Mouse (Mus musculus): Measurements from ENCODE around the gene Ank3. TPM values are rescaled to one million over a fixed set of nuclear protein-coding genes. Genes with fewer than 3 reads are reported as not detected.
"Not testable (repeated sequence)": the region's sequence is repeated elsewhere in the genome, so short reads cannot be mapped to it uniquely, and the experiment has no call there.

Ank3 gene
- total RNA-seq, 2 experiments from 2014 or later = 525 to 540 TPM

DNA sequence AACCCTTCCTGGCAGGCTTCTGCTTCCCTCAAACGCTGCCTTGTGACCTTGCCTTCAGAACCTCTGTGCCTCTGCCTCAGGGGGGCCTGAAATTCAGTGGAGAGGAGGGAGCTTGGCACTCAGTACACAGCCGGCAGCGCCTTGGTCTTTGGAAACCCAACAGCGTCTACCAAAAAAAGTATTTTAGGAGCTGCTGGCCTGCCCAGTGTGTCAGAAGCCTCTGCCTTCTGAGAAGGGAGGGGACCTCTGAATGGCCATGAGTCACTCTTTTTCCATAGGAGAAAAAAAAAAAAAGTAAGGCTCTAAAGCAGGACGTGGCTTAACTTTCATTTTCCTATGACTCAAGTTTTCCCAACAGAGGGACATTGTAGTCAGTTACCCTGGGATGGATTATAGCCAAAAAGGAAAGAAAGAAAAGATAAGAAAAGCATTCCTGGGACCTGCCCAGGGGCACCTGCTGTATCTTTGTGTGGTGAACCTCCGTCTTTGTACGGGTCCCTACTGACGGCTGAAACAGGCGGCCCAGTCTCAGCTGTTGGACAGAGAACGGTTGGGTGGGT lies 473.7 kb downstream of the Ank3 start:
- DNase-seq (ENCODE audit: extremely low spot score in 1 of 2, low spot score in 2 of 2) = no peak
- intact Hi-C loops (cut with DNase I) = loop anchor here (5.0 kb wide), 1 partner anchor 425 kb away; no protein-coding TSS in a partner anchor

DNA sequence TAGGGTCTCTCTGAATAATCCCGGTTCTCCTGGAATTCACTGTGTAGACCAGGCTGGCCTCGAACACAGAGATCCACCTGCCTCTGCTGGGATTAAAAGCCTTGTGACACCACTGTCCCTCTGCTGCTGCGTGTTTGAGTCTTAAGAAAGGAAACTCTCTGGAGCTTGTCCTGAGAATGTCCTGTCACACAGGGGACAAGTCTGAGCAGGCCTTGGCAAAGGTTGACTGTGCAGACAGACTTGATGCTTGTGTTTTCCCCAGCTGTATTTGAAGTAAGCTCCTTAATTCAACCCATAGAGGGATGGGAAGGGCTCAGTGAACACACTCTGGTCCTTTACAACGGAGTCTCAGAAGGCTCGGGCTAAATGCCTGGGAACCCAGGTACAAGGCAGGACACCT lies 474.3 kb downstream of the Ank3 start:
- intact Hi-C loops (cut with DNase I) = loop anchor here (5.0 kb wide), 1 partner anchor 424 kb away; no protein-coding TSS in a partner anchor
- DNase-seq (ENCODE audit: extremely low spot score in 1 of 2, low spot score in 2 of 2) = no peak

DNA sequence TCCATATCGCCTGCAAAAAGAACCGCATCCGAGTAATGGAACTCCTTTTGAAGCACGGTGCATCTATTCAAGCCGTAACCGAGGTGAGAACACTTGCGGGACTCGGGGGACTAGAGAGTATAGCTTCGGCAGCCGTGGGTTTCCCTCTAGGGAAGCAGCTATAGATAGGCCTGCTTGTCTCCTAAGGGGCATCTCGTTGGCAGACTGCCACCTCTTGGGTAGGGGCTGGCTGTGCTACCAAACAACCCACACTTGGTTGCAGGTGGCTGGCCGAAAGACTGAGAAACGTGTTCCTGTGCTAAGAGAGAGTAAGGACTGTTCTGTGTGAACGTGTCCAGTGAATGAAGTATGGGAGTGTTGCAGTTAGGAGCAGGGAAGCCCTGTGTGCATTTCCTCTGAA lies 476.2 kb downstream of the Ank3 start:
- intact Hi-C loops (cut with DNase I) = loop anchor here (5.0 kb wide), 1 partner anchor 422 kb away; no protein-coding TSS in a partner anchor
- DNase-seq (ENCODE audit: extremely low spot score in 1 of 2, low spot score in 2 of 2) = peak in 1 of 2 experiments; percentile 63

DNA sequence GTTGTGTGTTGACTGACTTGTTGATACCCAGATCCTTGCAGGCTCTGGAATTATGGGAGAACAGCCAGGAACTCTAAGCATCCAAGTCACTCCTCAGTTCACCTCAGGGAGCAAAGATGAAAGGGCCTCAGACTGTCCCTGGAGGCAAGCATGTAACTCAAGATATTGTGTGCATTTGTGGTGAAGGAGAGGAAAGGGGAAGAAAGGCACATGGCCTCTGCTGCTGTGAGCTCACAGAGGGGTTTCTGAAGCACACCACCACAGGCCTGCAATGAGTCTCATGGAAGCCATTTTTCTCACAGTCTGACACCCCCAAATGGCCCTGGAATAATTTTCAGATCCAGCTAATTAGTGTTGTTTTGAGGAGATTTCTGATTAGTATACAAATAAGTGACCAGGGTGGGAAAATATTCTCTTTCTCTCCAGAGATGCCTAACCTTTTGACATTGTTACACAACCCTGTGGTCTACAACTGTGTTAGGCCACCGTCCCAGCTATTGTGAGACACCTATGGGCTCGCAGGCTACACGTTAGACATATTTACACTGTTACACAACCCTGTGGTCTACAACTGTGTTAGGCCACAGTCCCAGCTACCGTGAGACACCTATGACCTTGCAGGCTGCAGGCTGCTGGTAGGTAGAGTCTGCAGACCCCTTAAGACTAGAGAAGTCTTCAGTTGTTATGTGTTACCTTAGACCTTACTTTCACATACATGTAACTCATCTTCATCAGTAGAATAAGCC lies 485.5 kb downstream of the Ank3 start:
- DNase-seq (ENCODE audit: extremely low spot score in 1 of 2, low spot score in 2 of 2) = no peak
- intact Hi-C loops (cut with DNase I) = no loop called here

DNA sequence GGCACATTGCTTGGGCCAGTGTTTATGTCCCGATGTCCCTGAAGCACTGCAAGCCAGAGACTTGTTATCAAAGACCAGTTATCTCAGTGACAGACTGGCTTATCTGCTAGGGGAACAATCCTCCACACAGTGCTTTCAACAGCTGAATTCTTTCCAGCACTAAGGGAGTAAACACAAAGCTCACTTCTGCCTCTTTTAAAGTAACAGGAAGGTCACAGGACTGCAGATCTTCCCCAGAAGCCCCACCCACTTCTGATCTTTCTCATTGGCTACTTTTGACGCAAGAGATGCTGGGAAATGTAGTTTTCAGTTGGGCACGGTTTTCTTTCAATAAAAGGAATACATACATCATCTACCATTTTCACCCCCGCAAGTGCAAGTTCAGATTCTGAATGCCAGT lies 489.8 kb downstream of the Ank3 start:
- peak; percentile 29 to 58 for DNase-seq (ENCODE audit: extremely low spot score in 1 of 2, low spot score in 2 of 2)
- intact Hi-C loops (cut with DNase I) = no loop called here

DNA sequence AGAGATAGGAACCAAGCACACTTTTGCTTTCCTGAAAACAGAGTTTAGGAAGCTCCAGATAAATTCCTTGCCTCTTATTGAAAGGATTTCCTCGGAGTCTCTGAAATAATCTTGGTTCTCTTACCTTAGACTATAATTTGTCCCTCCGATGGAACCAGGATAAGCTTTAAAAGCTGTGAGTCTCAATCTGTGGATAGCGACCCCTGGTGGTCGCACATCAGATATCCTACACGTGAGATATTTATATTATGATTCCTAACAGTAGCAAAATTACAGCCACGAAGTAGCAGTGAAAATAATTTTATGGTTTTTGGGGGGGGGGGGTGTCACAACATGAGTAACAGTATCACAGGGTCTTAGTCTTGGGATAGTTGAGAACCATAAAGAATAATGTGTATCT lies 491.2 kb downstream of the Ank3 start:
- intact Hi-C loops (cut with DNase I) = no loop called here
- DNase-seq (ENCODE audit: extremely low spot score in 1 of 2, low spot score in 2 of 2) = peak in 1 of 2 experiments; percentile 50

DNA sequence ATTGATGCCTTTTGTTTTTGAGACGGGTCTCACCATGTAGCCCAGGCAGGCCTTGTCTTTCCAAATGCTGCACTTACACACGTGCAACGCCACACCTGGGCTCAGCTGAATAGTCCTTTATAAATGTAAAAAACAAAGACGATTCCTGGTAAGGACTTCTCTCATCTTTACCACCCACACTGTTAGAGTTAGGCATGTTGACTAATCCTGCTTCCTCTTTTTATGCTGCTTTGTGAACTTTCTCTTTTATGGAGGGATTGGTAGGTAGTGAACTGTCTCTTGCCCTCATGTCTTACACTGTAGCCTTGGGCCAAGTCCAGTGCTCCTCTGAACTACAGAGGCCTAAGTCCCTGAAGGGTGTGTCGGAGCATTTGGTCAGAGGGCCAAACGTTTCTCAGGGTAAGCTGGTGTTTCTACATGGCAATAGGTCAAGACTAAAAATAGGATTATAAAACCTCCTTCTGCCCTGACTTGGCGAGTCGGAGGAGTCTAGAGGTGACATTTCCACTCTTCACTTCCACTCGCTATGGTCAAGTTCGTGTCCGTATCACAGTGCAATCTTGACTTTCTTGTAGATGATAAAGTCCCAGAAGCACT lies 491.9 kb downstream of the Ank3 start:
- intact Hi-C loops (cut with DNase I) = no loop called here

DNA sequence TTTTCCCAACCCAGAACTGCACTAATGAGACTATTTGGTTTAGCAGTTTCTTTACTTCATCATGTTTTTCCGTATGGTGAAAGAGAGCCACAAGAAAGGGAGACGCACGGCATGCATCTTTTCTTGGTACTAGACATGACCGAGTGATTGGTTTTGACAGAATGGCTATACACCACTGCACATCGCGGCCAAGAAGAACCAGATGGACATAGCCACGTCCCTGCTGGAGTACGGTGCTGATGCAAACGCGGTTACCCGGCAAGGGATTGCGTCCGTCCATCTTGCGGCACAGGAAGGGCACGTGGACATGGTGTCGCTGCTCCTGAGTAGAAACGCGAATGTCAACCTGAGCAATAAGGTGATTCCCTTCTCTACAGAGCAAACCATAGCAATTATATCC lies 493.6 kb downstream of the Ank3 start:
- no peak for DNase-seq (ENCODE audit: extremely low spot score in 1 of 2, low spot score in 2 of 2)
- intact Hi-C loops (cut with DNase I) = no loop called here

More for the DNA sequence above, 491.9 kb downstream of the Ank3 start:
- DNase-seq (ENCODE audit: extremely low spot score in 1 of 2, low spot score in 2 of 2) = no peak

DNA sequence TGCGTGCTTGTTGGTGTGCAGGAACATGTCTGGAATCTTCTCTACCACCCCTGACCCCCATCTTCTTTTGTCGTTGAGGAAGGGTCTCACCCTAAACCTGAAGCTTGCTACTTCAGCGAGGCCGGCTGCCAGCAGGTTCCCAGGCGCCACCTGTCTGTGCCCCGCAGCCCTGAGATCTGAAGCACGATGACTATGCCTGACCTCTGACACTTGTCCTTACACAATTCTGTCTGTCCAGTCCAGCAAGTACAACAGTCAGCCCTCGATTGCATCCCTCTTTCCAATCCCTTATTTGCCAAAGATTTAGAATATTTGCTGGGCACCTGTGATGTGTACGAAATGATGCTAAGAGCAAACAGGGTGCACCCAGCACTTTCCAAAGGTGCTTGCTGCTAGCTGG lies 497.0 kb downstream of the Ank3 start:
- intact Hi-C loops (cut with DNase I) = no loop called here
- DNase-seq (ENCODE audit: extremely low spot score in 1 of 2, low spot score in 2 of 2) = no peak

DNA sequence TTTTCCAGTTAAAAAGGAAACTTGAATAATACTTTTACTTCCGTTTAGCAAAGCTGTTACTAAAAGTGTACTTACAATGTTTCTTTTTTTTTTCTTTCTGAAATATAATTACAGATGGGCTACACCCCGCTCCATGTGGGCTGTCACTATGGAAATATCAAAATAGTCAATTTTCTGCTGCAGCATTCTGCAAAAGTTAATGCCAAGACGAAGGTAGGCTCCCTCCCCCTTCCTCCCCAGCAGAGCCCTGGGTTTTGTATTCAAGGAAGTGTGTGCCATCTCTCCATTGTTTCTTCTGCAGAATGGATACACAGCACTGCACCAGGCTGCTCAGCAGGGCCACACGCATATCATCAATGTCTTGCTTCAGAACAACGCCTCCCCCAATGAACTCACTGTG lies 499.4 kb downstream of the Ank3 start:
- intact Hi-C loops (cut with DNase I) = no loop called here
- DNase-seq (ENCODE audit: extremely low spot score in 1 of 2, low spot score in 2 of 2) = no peak

DNA sequence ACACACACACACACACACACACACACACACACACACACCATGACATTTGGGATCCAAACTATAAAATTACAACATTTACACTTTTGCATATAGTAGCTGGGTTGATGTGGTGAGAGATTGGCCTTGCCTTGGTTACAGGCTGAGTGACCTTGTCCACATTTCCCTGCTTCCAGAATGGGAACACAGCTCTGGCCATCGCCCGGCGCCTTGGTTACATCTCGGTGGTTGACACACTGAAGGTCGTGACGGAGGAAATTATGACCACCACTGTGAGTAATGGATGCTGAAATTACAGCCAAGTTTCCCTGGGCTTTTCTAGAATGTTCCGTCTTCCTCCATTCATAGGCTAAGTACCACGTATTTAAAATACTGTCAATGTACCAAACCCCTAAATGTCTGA lies 500.2 kb downstream of the Ank3 start:
- intact Hi-C loops (cut with DNase I) = no loop called here
- no peak for DNase-seq (ENCODE audit: extremely low spot score in 1 of 2, low spot score in 2 of 2)

DNA sequence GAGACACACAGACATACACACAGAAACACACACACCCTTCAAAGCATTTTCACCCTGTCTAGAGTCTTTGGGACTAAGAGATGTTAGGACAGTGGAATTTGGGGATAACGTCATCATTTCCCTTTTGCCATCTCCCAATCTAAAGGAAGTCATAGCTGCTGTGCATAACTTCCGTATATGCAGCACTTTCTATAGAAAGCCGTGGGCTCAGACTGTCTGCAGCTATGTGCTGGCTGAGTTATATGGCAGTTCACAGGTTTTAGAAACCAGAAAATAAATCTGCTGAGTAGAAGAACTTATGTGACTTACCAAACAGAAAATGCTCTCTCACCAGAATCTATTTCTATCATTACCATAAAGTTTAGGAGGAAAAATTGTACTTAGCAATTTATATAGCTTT lies 501.2 kb downstream of the Ank3 start:
- no peak for DNase-seq (ENCODE audit: extremely low spot score in 1 of 2, low spot score in 2 of 2)
- intact Hi-C loops (cut with DNase I) = no loop called here

DNA sequence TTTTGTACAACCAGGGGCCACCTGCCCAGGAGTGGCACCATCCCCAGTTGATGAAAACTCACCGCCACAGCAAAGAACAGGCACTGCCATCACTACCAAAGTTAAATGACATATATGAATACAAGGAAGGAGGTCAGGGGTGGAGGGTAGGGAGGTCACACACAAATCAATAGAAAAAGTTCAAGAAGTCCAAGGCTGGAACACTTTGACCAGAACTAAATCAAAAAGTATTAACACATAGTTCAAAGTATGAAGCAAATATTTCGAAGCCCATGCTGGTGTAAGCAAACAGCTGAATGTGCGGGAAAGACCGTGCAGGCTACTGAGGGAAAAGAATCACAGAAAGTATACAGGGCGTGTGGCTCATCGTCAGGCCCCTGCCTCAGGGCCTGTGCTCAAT lies 503.5 kb downstream of the Ank3 start:
- DNase-seq (ENCODE audit: extremely low spot score in 1 of 2, low spot score in 2 of 2) = no peak
- intact Hi-C loops (cut with DNase I) = no loop called here

DNA sequence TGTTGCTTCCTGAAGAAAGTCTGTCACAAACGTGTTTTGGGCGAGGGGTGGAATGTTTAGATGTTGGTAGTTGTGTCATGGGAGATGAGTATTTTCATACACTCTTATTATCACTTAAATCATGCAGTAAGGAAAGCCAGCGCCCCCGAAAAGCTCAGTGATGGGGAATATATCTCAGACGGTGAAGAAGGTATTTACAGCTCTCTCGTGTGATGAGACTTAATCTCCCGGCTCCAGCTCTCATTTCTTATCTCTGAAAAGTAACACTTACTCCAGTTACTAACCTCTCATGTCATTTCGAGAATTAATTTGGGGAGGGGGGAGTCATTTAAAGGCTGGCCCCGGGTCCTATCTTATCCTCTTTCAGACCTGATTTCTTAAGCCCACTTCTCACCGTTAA lies 505.7 kb downstream of the Ank3 start:
- intact Hi-C loops (cut with DNase I) = no loop called here
- no peak for DNase-seq (ENCODE audit: extremely low spot score in 1 of 2, low spot score in 2 of 2)

DNA sequence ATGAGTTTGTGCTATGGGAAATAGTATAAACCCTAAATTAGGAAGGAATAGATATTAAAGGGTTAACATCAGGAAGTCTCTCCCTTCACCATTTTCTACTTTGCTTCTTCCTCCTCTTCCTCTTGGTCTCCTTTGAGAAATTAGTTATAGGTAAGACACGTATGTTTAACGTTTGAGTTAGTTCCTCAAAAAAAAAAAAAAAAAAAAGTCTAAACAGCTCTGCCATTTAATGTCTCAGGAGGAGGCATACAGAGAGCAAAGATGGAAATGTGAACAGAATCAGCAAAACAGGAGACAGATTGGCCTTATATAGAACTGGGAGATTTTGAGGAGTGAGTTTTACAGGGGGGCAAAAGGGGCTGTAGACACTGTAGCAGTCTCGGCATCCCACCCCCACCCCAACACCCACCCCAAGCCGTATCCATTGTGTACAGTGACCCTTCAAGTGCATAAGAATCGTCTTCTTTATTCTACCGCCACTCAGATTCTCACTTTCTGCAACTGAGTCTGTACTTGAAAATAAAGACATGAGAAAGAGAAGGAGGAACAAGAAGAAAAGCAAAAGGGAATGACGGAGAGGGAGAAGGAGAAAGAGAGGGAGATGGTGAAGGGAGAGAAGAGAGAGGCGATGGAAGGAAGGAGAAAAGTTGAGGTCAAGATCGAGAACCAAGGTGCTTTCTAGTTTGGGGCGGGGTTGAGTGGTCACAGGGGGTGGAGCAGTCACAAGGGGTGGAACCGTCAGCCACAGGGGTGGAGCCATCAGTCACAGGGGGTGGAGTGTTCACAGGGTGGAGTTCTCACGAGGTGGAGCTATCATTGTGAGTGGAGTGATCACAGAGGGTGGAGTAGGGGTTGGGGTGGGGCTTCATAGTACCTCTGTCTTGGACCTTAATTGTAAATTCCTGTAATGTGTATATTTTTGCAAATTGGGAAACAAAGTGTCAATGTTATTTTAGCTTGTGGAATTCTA lies 509.5 kb downstream of the Ank3 start:
- DNase-seq (ENCODE audit: extremely low spot score in 1 of 2, low spot score in 2 of 2) = no peak
- intact Hi-C loops (cut with DNase I) = no loop called here

DNA sequence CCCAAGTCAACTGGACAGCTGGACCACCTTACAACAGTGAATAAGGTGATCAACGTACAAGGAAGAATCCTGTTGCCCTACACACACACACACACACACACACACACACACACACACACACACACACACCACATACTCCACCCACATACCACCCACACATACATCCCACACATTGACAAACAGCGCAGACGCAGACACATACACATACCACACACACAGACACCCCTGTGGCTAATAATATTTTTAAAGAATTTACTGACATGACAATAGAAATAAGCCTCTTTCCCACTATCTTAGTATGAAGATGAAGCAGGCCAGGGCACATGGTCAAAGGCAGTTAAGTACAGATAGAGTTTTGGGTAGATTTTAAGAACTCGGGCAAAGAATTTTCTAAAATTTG lies 511.3 kb downstream of the Ank3 start:
- intact Hi-C loops (cut with DNase I) = no loop called here
- no peak for DNase-seq (ENCODE audit: extremely low spot score in 1 of 2, low spot score in 2 of 2)

DNA sequence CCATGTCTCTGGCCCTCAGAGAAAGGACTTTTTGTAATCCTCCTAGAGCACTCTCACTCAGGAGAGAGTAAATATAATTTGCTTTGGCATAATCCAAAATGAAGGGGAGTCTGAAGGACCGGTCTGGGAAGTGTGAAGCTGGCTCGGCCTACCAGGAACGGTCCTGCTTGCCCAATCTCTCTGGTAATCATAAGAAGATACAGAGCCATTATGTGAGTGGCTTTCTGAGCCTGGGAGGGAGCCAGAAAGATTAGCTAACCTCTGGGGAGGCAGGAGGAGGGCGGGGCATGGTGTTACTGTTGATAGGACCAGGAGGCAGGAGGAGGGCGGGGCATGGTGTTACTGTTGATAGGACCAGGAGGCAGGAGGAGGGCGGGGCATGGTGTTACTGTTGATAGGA lies 511.7 kb downstream of the Ank3 start:
- intact Hi-C loops (cut with DNase I); DNase-seq (ENCODE audit: extremely low spot score in 1 of 2, low spot score in 2 of 2): not testable (repeated sequence)

DNA sequence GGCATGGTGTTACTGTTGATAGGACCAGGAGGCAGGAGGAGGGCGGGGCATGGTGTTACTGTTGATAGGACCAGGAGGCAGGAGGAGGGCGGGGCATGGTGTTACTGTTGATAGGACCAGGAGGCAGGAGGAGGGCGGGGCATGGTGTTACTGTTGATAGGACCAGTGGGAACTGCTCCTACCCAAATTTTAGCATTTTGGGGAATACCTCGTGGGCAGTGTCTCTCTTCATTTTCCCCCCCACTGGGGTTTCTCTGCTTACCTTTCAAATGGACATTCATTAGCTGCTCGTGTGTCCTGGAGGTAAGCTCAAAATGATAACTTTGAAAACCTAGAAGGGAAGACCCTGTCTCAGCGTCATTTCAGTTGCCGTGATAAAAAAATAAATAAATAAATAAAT lies 512.2 kb downstream of the Ank3 start:
- intact Hi-C loops (cut with DNase I); DNase-seq (ENCODE audit: extremely low spot score in 1 of 2, low spot score in 2 of 2): not testable (repeated sequence)

DNA sequence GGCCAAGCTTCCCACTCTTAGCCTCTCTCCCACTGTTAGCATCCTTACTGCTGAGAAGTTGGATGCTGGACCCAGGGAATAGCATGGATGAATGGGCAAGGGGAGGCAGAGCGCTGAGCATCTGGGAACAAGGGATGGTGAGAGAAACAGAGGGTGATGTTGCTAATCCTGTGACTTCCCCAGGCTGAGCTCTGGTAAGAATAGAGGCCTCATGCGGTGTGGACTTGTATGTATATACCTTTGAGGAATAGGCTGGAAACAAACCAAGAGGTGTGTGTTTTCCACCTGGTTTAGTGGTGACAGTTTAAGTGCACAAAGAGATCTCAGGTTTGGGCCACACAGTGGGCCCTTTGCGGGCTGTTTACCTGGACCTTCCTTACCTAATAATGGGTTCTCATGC lies 517.0 kb downstream of the Ank3 start:
- no peak for DNase-seq (ENCODE audit: extremely low spot score in 1 of 2, low spot score in 2 of 2)
- intact Hi-C loops (cut with DNase I) = no loop called here
